Mouse (Mus musculus): ENCODE data around the gene Dtx4. TPM values are rescaled to one million over a fixed set of nuclear protein-coding genes. Genes with fewer than 3 reads are reported as not detected.

Gene Dtx4
- polyA plus RNA-seq, 1 experiment from 2014 or later, result 1.8 TPM

Other genes starting within 250 kb of the Dtx4 start
- not detected in 2 replicates for gene Olfr235, start 240.4 kb downstream of the Dtx4 start, polyA plus RNA-seq (2014; fragmentation: Nextera tagmentation; extraction: Ambion mirVana)
- gene Olfr1434, start 221.6 kb downstream of the Dtx4 start, polyA plus RNA-seq (2014; fragmentation: Nextera tagmentation; extraction: Ambion mirVana), result not detected in 2 replicates
- not detected in 2 replicates for gene Olfr1436, start 202.3 kb downstream of the Dtx4 start, polyA plus RNA-seq (2014; fragmentation: Nextera tagmentation; extraction: Ambion mirVana)
- gene Olfr1437, start 176.4 kb downstream of the Dtx4 start, polyA plus RNA-seq (2014; fragmentation: Nextera tagmentation; extraction: Ambion mirVana), result not detected in 2 replicates
- not detected in 2 replicates for gene Olfr1438-ps1, start 165.5 kb downstream of the Dtx4 start, polyA plus RNA-seq (2014; fragmentation: Nextera tagmentation; extraction: Ambion mirVana)
- gene Olfr1440, start 114.2 kb downstream of the Dtx4 start, polyA plus RNA-seq (2014; fragmentation: Nextera tagmentation; extraction: Ambion mirVana), result not detected in 2 replicates
- gene Olfr1441, start 84.0 kb downstream of the Dtx4 start, polyA plus RNA-seq (2014; fragmentation: Nextera tagmentation; extraction: Ambion mirVana), result not detected in 2 replicates
- not detected in 2 replicates for gene Pfpl, start 73.5 kb downstream of the Dtx4 start, polyA plus RNA-seq (2014; fragmentation: Nextera tagmentation; extraction: Ambion mirVana)
- 0.95 and 1.2 TPM in 2 replicates for gene Mpeg1, start 40.7 kb downstream of the Dtx4 start, polyA plus RNA-seq (2014; fragmentation: Nextera tagmentation; extraction: Ambion mirVana)
- gene Fam111a, start 44.3 kb upstream of the Dtx4 start, polyA plus RNA-seq (2014; fragmentation: Nextera tagmentation; extraction: Ambion mirVana), result 16.2 and 19.4 TPM in 2 replicates
- not detected in 2 replicates for gene Gm4952, start 98.5 kb upstream of the Dtx4 start, polyA plus RNA-seq (2014; fragmentation: Nextera tagmentation; extraction: Ambion mirVana)
- not detected in 2 replicates for gene Glyat, start 131.9 kb upstream of the Dtx4 start, polyA plus RNA-seq (2014; fragmentation: Nextera tagmentation; extraction: Ambion mirVana)
- gene Olfr1442, start 169.0 kb upstream of the Dtx4 start, polyA plus RNA-seq (2014; fragmentation: Nextera tagmentation; extraction: Ambion mirVana), result not detected in 2 replicates
- gene Olfr1443, start 176.7 kb upstream of the Dtx4 start, polyA plus RNA-seq (2014; fragmentation: Nextera tagmentation; extraction: Ambion mirVana), result not detected in 2 replicates
- not detected in 2 replicates for gene Keg1, start 194.3 kb upstream of the Dtx4 start, polyA plus RNA-seq (2014; fragmentation: Nextera tagmentation; extraction: Ambion mirVana)